In genomic region chr1:190130888-190131287, GRCm38 (mm10) we compare ENCODE assay signal across 18 mouse cellular contexts. TPM values are rescaled to one million over a fixed set of nuclear protein-coding genes. Genes with fewer than 3 reads are reported as not detected.
"Had no signal": no experiment of that assay in that cellular context is flagged by ENCODE, and none has a peak within 500 bp of the region (broad histone marks: within the 10 kb centered on the region; RNA-seq: fewer than 3 reads in every experiment).

No protein-coding gene starts in this region.

- H3K9ac ChIP-seq: kidney, embryonic 15.5 days; midbrain, embryonic 15.5 days; neural tube, embryonic 12.5 days; stomach, embryonic 15.5 days had no signal

- H3K36me3 ChIP-seq: kidney, embryonic 15.5 days; limb, embryonic 10.5 days; midbrain, embryonic 15.5 days; stomach, embryonic 15.5 days had no signal

- DNase-seq: kidney, adult 2 months; kidney, postnatal 14 days; lung, adult 2 months; lung, postnatal 36 days; right cerebral cortex, postnatal 4 days; spleen, adult 18-20 months; thymus, adult 2 months; thymus, postnatal 25 days had no signal

- H3K27me3 ChIP-seq: midbrain, embryonic 15.5 days; neural tube, embryonic 12.5 days; stomach, embryonic 15.5 days had no signal

- H3K4me2 ChIP-seq: kidney, embryonic 15.5 days; midbrain, embryonic 15.5 days; neural tube, embryonic 12.5 days; stomach, embryonic 15.5 days had no signal

- H3K9me3 ChIP-seq: kidney, embryonic 15.5 days; limb, embryonic 10.5 days; midbrain, embryonic 15.5 days; neural tube, embryonic 12.5 days; stomach, embryonic 15.5 days had no signal

- ATAC-seq: lung, postnatal 0 days; midbrain, embryonic 15.5 days had no signal

- H3K27ac ChIP-seq: kidney, embryonic 15.5 days; left cerebral cortex, adult 2 months; limb, embryonic 10.5 days; midbrain, embryonic 15.5 days had no signal

- H3K4me3 ChIP-seq: kidney, embryonic 15.5 days; left cerebral cortex, adult 2 months; limb, embryonic 10.5 days; midbrain, embryonic 15.5 days; neural tube, embryonic 12.5 days; stomach, embryonic 15.5 days had no signal

RNA-seq across cellular contexts. Expression of gene Prox1, which starts 39.6 kb away (rescaled TPM):
- total RNA-seq: megakaryocyte progenitor cell, adult 5-6 weeks; monocyte, adult 5-6 weeks; neutrophil, adult 5-6 weeks had no signal
